Mouse (Mus musculus): ENCODE results near the gene Nck2. TPM values are rescaled to one million over a fixed set of nuclear protein-coding genes. Genes with fewer than 3 reads are reported as not detected.
"Not testable (repeated sequence)": the region's sequence is repeated elsewhere in the genome, so short reads cannot be mapped to it uniquely, and the experiment has no call there.

The Nck2 gene
- total RNA-seq, 4 experiments from 2014 or later: 26.7 to 37.1 (median 29.9) TPM

DNA sequence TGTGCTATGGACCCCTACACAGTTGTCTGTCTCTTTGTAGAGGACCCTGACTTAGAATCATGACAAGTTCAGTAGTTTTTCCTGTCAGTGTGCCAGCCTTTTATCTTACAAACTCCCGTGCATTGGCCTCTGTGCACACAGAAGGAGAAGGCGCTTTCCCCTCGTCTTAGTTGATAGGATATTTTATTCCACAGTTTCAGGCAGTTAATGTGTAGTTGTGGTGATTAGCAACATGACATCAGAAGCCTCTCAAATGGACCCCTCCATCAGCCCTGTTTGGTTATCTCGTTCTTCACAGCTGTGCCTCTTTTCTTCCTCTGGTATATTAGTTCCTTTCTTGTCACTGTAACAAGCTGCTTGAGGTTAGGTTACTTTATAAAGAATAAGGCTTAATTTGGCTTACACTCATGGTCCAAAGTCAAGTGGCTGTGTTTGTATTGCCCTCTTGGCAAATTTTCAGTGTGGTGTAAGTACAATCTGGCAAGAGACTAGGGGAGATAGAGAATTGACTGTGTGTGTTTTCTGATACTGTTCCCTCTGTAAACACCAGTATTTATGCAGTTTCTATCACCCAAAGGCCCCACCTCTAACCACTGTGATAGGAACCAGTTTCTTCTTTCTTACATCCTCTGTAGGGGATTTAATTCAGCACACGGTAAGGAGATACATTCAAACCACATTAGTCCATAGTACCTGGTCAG is 89.8 kb downstream of the Nck2 start:
- no peak for DNase-seq

DNA sequence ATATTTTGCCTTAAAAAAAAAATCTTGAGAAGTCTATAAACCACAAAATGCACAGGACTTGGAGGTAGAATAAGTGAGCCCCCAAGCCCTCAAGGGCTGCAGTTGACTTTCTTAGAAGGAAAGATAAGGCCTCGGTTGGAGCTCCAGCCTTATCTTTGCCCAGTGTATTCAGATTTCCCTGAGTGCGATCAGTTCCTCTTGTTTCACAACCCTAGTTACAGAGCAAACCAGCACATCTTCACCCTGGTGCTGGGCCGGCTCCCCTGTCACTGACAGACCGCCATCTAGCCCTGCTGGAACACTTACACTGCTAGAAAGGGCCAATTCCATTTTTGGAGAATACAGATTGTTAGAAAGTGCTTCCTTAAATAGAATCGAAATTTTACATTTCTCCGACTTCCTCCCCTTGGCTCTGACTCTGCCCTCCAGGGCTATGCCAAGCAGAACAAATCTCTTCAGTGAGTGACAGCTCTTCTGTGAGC is 91.2 kb downstream of the Nck2 start:
- DNase-seq: no peak

DNA sequence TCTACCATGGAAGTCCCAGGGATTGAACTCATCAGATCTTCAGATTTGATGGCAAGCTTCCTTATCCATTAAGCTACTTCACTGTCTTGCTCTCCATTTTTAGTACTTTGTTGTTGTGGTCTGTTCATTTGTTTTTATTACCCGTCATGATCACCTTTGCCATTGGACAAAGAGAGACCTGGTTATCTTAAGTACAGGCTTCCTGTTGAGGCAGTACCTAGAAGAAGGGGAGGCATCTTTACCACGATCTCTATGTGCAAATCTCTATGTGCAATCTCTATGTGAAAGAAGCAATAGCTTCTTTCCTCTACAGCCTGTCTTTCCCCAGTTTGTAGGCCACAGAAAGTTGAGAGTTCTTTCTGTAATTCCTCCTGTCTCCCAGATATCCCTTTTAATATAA is 91.9 kb downstream of the Nck2 start:
- no peak for DNase-seq

DNA sequence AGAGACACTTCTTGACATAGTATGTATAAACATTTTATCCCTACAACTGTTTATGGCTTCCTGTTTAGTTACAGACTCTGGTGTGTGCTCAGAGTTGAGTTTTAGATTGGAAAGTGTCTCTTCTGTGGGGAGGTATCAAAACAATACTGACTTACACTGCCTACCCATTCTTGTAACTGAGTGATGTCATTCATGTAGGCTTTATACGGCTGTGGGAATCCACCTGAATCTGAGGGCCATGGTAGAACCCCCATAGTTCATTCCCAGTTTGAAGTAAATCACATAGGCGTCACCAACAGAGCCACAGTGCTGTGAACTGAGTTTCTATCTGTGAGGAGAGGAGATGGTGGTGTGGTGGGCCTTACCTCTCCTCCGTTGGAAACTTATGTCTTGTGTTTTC is 92.6 kb downstream of the Nck2 start:
- no peak for DNase-seq

DNA sequence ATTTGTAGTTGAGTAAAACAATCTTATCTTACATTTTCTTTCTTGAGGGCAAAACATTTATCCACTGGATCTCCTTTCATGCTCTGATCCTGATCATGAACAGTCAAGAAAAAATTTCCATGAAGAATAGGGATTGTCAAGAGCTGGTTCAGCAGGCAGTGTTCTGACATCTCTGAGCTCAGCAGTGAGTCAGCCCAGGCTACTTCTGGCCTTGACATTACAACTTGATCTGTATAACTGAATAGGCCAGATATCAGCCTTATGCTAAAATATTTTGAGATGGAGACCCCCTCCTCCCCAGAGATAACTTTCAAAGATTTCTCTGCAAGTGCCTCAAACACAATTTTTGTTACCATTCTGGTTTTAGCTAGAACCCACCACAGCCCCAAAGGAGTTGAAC is 93.1 kb downstream of the Nck2 start:
- no peak for DNase-seq

DNA sequence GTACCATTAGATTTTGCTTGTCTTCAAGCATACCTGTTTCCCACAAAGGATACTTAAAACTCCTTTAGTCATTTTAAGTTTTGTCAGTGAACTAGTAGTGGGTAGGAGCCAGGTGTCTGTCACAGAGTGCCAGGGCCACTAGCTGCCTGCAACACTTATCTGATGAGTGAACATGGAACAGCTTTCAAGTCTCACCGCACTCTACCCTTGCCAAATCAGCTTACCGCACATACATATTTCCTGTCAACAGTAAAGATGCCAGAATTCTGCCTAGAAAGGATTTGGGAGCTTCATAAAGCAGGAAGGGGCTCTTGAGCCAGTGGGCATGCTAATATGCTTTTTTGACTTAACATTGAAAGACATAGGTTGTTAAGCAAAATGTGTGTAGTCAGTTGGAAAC is 94.3 kb downstream of the Nck2 start:
- DNase-seq: no peak

DNA sequence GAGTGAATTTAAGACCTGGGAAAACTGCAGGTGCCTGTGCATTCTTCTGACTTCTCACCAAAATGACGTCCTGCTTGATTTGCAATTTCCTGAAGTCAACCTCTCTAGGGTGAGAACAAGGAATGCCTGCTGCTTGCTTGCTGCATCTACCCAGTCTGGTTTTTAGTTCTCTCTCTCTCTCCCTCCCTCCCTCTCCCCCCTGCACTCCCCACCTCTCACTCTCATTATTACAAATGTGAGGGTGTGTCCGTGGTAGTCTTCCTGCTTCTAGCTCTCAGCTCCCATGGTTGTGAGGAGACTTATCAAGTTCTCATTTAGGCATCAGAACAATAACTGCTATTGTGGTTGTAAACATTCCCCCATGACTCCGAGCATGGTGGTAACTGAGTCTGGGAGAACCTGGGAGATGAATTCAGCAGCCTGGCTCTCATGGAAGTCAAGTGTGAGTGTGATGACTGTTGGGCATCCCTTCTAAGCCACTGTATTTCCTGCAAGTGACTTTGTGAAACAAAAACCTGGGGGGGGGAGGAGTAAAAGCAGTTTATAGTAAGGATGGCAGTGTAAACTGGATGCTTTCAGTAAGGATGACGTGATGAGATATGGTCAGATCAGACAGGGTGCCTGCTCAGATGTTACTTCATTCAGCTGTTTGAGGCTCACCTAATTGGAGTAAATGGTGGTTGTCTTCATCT is 95.5 kb downstream of the Nck2 start:
- DNase-seq: no peak

DNA sequence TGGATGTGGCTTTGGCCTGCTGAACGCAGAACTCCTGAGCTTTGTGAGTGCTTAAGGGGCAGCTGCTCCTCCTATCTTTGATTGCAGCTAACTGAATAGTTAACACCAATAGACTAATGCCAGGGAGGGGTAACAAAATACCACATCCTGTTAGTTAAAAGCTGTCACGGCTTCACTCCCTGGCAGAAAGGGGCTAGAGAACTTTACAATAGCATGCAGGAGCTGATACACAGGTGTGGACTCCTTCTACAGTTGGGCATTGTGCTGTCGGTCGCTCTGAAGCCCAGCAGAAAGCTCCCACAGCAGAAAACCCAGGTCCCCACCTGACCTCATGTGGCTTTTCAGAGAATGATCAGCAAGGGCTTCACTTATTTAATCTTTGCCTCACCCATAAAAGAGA is 98.0 kb downstream of the Nck2 start:
- DNase-seq: no peak

DNA sequence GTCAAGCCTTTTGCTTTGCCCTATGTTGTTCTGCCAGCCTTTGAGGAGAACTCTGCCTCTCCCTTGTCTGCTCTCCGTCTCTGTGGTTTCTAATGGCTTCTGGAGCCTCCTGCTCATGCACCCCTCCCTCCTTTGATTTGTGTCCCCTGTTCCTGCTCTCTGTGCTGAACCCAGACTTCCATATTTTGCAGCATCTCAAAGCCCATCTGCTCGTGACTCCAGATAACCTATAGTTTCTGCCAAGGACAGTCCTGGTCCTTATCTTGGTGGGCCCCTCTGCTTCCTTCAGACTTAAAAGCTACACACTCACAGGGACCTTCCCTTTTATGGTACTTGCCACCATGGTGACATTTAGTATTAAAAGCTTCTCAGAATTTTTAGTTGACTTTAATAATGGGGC is 103.3 kb downstream of the Nck2 start:
- DNase-seq: no peak

DNA sequence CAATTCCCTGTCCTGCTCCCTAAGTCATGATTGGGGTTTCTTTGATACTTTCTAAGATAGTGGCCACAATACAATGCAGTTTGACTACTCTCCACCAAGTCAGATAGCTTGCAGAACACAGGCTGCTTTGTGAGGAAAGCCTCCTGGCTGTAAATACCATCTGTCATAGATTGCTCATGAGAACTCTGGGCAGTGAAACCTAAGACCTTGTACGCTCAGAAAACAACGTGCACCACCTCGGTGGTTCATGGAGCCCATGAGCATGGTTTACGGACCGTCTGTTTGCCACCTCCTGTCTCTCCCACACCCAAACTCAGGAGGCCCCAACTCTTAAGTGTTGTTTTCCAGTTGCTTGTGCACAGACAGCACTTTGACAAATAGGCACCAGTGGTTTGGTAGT is 104.4 kb downstream of the Nck2 start:
- no peak for DNase-seq

DNA sequence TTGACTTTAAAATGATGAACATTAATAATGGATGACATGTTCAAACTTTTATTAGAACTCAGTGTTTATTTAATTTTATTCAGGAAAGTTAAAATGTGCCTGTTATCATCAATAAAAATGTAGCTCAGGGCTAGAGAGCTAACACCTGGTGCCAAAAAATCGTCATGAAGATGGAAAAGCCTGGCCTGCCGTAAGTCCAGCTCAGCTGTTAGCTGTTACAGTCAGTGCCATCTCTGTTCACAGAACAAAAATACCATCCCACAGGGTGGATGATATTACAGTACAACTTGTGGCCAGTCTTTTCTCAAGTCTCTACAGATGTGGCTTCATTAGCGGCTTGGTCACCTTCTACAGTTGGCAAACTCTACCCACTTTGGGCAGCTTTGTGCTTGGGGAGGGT is 106.1 kb downstream of the Nck2 start:
- DNase-seq: no peak

DNA sequence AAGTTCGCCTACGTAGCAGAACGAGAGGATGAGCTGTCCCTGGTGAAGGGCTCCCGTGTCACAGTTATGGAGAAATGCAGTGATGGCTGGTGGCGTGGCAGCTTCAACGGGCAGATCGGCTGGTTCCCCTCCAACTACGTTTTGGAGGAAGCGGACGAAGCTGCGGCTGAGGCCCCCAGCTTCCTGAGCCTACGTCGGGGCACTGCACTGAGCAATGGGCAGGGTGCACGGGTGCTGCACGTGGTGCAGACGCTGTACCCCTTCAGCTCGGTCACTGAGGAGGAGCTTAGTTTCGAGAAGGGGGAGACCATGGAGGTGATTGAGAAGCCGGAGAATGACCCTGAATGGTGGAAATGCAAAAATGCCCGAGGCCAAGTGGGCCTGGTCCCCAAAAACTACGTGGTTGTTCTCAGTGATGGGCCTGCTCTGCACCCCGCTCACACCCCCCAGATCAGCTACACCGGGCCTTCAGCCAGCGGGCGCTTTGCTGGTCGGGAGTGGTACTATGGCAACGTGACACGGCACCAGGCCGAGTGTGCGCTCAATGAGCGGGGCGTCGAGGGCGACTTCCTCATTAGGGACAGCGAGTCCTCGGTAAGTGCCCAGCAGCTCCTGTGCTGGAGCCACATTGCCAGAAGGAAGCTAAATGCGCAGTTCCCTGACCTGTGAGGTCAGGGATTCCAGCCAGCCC is 109.8 kb downstream of the Nck2 start:
- DNase-seq: not testable (repeated sequence)

DNA sequence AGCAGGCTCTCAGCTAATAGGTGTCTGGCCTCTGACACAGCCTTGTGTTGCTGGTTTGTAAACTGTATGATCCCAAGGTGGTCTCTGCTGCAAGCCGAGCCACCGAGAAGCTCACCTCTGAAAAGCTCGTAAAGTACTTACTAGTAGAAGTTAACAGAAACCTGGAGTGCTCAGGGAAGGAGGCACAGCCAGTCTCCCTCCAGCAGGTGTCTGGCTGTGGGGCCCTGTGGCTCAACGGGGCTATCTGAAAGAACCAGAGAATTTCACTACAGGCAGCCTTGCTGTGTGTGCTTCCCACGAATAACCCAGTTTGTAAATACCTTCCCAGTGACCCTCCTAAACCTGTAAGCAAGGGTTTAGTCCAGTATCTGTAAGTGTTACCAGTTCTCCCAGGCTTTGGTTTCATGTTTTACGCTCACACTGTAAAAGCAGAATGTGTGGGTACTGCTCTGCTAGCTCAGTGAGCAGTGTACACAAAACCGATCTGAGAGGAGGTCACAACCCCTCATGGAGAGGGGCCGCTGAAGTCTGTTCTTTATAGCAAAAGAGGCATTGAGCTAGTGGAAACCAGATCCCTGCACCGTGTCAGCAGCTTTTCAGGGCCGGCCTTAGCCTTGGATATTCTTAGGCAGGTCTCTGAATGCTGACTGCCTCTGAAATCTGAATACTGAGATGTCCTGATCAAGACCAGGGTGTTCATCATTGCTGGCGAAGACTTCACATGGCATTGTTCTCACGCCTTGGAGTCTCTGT is 111.0 kb downstream of the Nck2 start:
- DNase-seq: no peak

DNA sequence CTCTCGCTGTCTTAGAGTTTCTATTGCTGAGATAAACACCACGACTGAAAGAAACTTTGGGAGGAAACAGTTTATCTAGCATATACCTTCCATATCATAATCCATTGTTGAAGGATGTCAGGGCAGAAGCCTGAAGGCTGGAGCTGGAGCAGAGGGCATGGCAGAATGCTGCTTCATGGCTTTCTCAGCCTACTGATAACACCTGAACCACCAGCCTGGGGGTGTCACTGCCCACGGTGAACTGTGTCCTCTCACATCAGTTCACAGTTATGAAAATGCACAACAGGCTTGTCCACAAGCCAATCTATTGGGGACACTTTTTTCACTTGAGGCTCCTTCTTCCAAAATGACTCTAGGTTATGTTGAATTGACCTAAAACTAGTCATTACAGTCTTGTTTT is 114.0 kb downstream of the Nck2 start:
- DNase-seq: no peak

DNA sequence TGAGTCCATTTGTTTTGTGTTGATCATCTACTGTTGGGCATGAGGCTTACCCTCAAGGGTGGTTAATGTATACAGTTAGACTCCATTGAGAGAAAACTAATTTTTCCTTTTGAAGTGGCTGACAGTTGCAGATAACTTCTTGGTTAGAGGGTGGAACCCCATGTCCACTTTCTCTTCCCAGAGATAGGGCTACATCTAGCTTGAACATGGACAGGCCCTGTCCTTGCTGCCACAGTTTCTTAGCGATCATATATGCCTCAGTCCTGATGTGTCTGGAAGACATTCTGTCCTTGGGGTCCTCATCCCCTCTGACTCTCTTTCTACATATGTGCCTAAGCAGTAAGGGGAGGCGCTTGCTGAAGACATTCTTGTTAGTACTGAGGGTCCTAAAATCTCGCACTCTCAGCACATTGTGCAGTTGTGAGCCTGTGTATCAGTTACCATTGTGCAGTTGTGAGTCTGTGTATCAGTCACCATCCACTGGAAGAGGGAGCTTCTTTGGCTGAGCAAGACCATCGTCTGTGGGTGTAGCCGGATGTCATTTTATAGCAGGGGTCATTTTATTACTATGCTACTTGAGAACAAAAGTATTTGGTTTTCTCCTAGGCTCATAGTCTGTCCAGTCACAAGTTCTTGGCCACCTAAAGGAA is 114.8 kb downstream of the Nck2 start:
- no peak for DNase-seq

DNA sequence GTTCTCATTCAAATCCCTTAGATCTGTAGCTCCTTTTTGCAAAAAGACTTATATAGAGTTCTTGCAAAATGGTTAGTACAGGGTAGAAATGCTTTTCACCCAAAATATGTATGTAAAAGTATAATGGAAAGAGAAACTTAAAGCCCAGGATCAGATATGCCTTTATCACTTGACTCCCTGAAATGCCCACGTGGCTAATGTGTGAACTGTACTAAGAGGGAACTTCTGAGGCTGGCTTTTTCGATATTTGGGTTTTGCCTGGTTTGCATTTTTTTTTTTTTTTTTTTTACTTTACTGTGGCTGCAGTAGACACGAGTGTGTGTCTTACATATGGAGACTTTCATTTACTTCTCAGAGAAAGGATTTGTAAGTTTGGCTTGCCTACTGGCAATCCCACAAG is 116.7 kb downstream of the Nck2 start:
- no peak for DNase-seq

DNA sequence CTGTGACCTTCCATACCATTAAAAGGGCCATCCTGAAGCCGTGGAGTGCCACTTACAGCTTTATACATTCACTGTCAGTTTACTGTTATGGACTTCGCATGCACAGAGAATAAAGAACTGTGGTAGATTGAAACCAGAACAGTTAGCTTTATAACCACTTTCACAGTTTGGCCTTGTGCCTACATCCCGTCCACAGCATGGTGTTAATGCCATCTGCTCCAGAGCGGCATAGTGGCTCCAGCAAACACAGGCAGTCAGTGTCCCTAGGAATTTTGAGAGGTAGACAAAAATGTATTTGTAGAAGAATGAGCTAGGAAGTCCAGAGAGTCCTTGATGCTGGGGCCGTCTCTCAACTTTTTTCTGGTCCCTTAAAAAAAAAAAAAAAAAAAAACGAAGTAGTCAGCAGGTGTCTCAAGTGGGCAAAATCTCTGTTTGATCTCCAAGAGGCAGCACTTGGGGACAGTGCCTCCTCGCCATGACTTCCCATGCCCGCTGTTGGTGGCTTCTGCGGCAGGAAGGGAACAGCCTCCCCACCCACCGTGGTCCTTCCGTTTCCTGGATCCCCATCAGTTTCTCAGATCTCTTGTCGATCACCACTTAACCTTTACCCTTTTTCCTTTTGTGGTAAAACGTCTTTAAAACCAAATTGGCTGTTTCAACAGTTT is 117.8 kb downstream of the Nck2 start:
- DNase-seq: no peak

DNA sequence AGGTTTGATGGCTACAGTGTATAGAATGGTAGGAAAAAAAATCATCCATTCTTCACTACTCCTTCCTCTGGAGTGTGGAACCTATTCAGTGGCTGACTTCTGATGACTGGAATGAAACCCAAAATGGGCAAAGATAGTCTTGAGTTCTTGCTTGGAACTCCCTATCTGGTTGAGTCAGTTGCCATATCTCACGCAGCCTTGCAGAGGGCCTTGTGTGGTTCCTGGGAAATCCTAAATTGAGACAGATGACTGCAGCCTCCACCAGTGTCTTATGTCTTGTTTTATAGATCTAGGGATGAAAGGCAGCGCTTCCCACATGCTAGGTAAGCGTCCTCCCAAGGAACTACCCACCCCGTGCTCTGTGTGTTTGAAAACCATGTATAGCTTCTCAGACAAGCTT is 120.9 kb downstream of the Nck2 start:
- DNase-seq: no peak

DNA sequence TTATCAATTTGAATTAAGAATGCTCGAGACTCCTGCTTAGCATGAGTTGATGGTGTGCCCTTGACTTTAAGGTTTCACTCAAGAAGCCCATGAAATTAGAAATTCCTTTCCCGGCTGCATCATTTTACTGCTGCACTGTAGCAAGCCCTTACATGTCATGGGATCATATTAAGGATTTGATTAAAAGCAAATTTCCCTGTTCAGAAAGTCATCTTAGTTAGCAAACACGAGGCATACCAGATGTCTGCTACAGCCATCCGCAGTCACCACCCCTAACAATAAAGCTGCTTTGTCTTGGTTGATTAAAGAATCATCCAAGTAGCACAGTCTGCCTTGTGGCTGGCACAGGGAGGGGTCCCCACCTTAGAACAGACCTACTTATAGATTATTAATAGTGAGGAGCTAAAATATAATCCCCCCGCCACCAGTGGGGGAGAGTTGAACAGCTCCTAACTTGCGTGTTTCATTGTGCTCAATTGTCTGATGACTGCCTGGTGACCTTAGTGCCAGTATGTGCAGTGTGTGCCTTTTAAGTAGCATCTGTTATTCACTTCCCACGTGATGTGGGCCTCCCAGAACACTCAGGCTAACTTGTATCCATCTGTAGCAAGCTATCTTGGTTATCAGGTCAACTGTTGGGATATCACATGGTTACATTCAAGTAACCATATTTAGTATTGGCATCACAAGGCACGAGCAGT is 122.4 kb downstream of the Nck2 start:
- DNase-seq: no peak

DNA sequence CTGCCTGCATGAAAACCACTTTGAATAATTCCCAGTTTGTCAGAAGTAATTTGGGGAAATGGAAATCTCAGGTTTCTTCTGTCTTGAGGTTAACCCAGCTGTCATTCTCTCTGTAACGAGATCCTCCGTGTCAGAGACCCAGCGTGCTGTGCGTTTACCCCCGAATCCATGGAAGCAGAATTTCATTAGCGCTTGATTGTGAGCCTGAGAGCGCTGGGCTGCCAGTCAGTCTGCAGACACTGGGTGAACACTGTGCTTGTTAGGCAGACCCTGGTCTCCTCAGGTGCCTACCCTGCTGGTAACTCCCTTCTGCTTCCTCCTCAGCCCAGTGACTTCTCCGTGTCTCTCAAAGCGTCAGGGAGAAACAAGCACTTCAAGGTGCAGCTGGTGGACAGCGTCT is 124.4 kb downstream of the Nck2 start:
- DNase-seq: no peak

DNA sequence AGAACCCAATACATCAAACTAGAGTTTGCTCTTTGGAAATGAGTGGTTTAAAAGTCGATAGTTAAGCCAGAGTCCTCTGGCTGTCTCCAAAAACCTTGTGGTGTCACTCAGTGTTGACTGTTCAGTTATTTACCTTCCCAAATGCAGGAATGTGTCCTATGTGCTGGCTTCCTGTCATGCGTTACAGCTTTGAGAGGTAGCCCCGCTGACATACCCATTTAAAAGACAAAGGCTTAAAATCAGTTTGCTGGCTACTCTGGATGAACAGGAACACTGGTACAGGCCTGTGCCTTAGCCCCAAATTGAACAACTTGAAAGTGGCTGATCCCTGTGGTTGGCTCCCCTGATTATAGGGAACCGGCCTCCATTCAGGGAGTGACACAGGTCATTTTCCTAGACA is 126.7 kb downstream of the Nck2 start:
- no peak for DNase-seq

Data from adrenal gland, adult 8-10 months (tissue).